Mouse (Mus musculus) MEL (cell line): ENCODE data around the gene Hsd11b2. TPM values are rescaled to one million over a fixed set of nuclear protein-coding genes. Genes with fewer than 3 reads are reported as not detected.
A peak's percentile ranks its signal among the peaks of the same experiment; 100 is the strongest.

Source experiments
- DNase-seq: peaks from one replicate; pipeline ENCODE4 v3.0.0; 2011; ENCODE audit warnings: low read depth, low spot score
- H3K27ac ChIP-seq: 2 replicates; pipeline ENCODE4 v1.5.1; 2012; ENCODE audit warnings: low read depth, mild to moderate bottlenecking, control low read depth, low read length, moderate library complexity; ENCODE audit not compliant: control insufficient read depth
- H3K27me3 ChIP-seq, 2 experiments: fragments of 150-350 bp in 1 of 2; sonication (generic) in 1 of 2; 2 replicates each; pipeline ENCODE4 v1.6.1; 2012; ENCODE audit warnings: low read length in 2 of 2, mild to moderate bottlenecking in 2 of 2, improper control_type of control experiment in 1 of 2, moderate library complexity in 1 of 2; ENCODE audit not compliant: insufficient read depth in 2 of 2, control insufficient read depth in 1 of 2
- H3K36me3 ChIP-seq, 2 experiments: 2 replicates each; pipeline ENCODE4 v1.6.1; 2012 to 2014; ENCODE audit warnings: low read length in 2 of 2, improper control_type of control experiment in 1 of 2, inconsistent platforms in 1 of 2, mild to moderate bottlenecking in 1 of 2; ENCODE audit not compliant: insufficient read depth in 2 of 2, control insufficient read depth in 1 of 2
- H3K4me1 ChIP-seq, 2 experiments: fragments of 150-350 bp in 1 of 2; sonication (generic) in 1 of 2; 2 replicates each; pipeline ENCODE4 v1.6.1; 2012; ENCODE audit warnings: low read length in 2 of 2, improper control_type of control experiment in 1 of 2, mild to moderate bottlenecking in 1 of 2; ENCODE audit not compliant: insufficient read depth in 2 of 2, control insufficient read depth in 1 of 2
- H3K4me3 ChIP-seq, 2 experiments: fragments of 150-350 bp in 1 of 2; sonication (generic) in 1 of 2; 2 replicates each; pipeline ENCODE4 v1.5.1; 2012; ENCODE audit warnings: low read depth in 2 of 2, low read length in 2 of 2, mild to moderate bottlenecking in 2 of 2, moderate library complexity in 2 of 2, control low read depth in 1 of 2, improper control_type of control experiment in 1 of 2; ENCODE audit not compliant: control insufficient read depth in 1 of 2, insufficient read depth in 1 of 2
- H3K79me2 ChIP-seq: 2 replicates; pipeline ENCODE4 v1.6.1; 2012; ENCODE audit warnings: mild to moderate bottlenecking, low read length, moderate library complexity; ENCODE audit not compliant: control insufficient read depth, poor library complexity, insufficient read depth
- H3K9ac ChIP-seq: 2 replicates; pipeline ENCODE4 v1.6.1; 2012; ENCODE audit warnings: low read depth, mild to moderate bottlenecking, control low read depth, low read length, moderate library complexity; ENCODE audit not compliant: control insufficient read depth, poor library complexity, severe bottlenecking
- H3K9me3 ChIP-seq: fragments of 150-350 bp; sonication (generic); replicated peaks from 2 replicates; pipeline ENCODE4 v1.6.1; 2012; ENCODE audit warnings: mild to moderate bottlenecking, low read length, improper control_type of control experiment, moderate library complexity; ENCODE audit not compliant: insufficient read depth
- BHLHE40 ChIP-seq: IDR thresholded peaks from 2 replicates; pipeline ENCODE4 v1.6.1; 2012; ENCODE audit warnings: low read depth, mild to moderate bottlenecking, inconsistent platforms, low read length, improper control_type of control experiment, borderline replicate concordance
- CHD2 ChIP-seq: IDR thresholded peaks from 2 replicates; pipeline ENCODE4 v1.6.1; 2011; ENCODE audit warnings: low read length, improper control_type of control experiment
- CTCF ChIP-seq, 3 experiments: IDR thresholded peaks in 2 of 3; conservative IDR thresholded peaks in 1 of 3; 2 replicates each; pipeline ENCODE4 v1.5.1; 2011 to 2012; ENCODE audit warnings: low read length in 3 of 3, low read depth in 2 of 3, mild to moderate bottlenecking in 2 of 3, improper control_type of control experiment in 1 of 3, inconsistent platforms in 1 of 3, mixed read lengths in 1 of 3, moderate library complexity in 1 of 3; ENCODE audit not compliant: control insufficient read depth in 1 of 3, insufficient read depth in 1 of 3, poor library complexity in 1 of 3, severe bottlenecking in 1 of 3
- E2F4 ChIP-seq: IDR thresholded peaks from 2 replicates; pipeline ENCODE4 v1.6.1; 2011; ENCODE audit warnings: low read depth, low read length, improper control_type of control experiment, borderline replicate concordance
- ETS1 ChIP-seq: IDR thresholded peaks from 2 replicates; pipeline ENCODE4 v1.6.1; 2012; ENCODE audit warnings: low read depth, mild to moderate bottlenecking, inconsistent platforms, low read length, improper control_type of control experiment, moderate library complexity
- GABPA ChIP-seq: IDR thresholded peaks from 2 replicates; pipeline ENCODE4 v1.6.1; 2012; ENCODE audit warnings: low read depth, mild to moderate bottlenecking, inconsistent platforms, low read length, improper control_type of control experiment, moderate library complexity
- GATA1 ChIP-seq: IDR thresholded peaks from 2 replicates; pipeline ENCODE4 v1.6.1; 2011; ENCODE audit warnings: low read depth, low read length, improper control_type of control experiment
- KAT2A ChIP-seq: conservative IDR thresholded peaks from 2 replicates; pipeline ENCODE4 v1.6.1; 2012; ENCODE audit warnings: low read depth, low read length, improper control_type of control experiment, inconsistent platforms
- MAFK ChIP-seq: IDR thresholded peaks from 2 replicates; pipeline ENCODE4 v1.6.1; 2011; ENCODE audit warnings: low read depth, mild to moderate bottlenecking, low read length, improper control_type of control experiment, borderline replicate concordance
- MAZ ChIP-seq: IDR thresholded peaks from 2 replicates; pipeline ENCODE4 v1.6.1; 2012; ENCODE audit warnings: low read depth, mild to moderate bottlenecking, inconsistent platforms, low read length, improper control_type of control experiment
- MEF2A ChIP-seq: IDR thresholded peaks from 2 replicates; pipeline ENCODE4 v1.6.1; 2014; ENCODE audit warnings: low read depth, mild to moderate bottlenecking, inconsistent platforms, low read length, improper control_type of control experiment; ENCODE audit not compliant: poor library complexity, insufficient replicate concordance, severe bottlenecking; ENCODE audit errors: extremely low read depth
- MYB ChIP-seq: IDR thresholded peaks from 2 replicates; pipeline ENCODE4 v1.6.1; 2011; ENCODE audit warnings: mild to moderate bottlenecking, low read depth, low read length, improper control_type of control experiment
- POLR2A ChIP-seq, 2 experiments: IDR thresholded peaks; 2 replicates each; pipeline ENCODE4 v1.6.1; 2011 to 2012; ENCODE audit warnings: low read length in 2 of 2, mild to moderate bottlenecking in 2 of 2, control low read depth in 1 of 2, improper control_type of control experiment in 1 of 2, low read depth in 1 of 2, moderate library complexity in 1 of 2; ENCODE audit not compliant: control insufficient read depth in 1 of 2, insufficient read depth in 1 of 2, poor library complexity in 1 of 2
- POLR2AphosphoS5 ChIP-seq: IDR thresholded peaks from 2 replicates; pipeline ENCODE4 v1.6.1; 2012; ENCODE audit warnings: low read depth, borderline replicate concordance, mild to moderate bottlenecking, inconsistent platforms, low read length, moderate library complexity, mixed read lengths
- RAD21 ChIP-seq: IDR thresholded peaks from 2 replicates; pipeline ENCODE4 v1.6.1; 2011; ENCODE audit warnings: mild to moderate bottlenecking, low read depth, low read length, improper control_type of control experiment
- RCOR1 ChIP-seq: IDR thresholded peaks from 2 replicates; pipeline ENCODE4 v1.6.1; 2012; ENCODE audit warnings: low read depth, mild to moderate bottlenecking, inconsistent platforms, low read length, improper control_type of control experiment
- SIN3A ChIP-seq: IDR thresholded peaks from 2 replicates; pipeline ENCODE4 v1.6.1; 2012; ENCODE audit warnings: low read length, improper control_type of control experiment, inconsistent platforms
- SMC3 ChIP-seq: IDR thresholded peaks from 2 replicates; pipeline ENCODE4 v1.6.1; 2011; ENCODE audit warnings: low read depth, low read length, improper control_type of control experiment
- TCF12 ChIP-seq: IDR thresholded peaks from 2 replicates; pipeline ENCODE4 v1.6.1; 2014; ENCODE audit warnings: low read depth, mild to moderate bottlenecking, inconsistent platforms, low read length, improper control_type of control experiment, moderate library complexity
- UBTF ChIP-seq: IDR thresholded peaks from 2 replicates; pipeline ENCODE4 v1.6.1; 2012; ENCODE audit warnings: low read depth, mild to moderate bottlenecking, inconsistent platforms, low read length, improper control_type of control experiment, moderate library complexity, borderline replicate concordance; ENCODE audit not compliant: insufficient read depth
- ZC3H11A ChIP-seq: IDR thresholded peaks from 2 replicates; pipeline ENCODE4 v1.6.1; 2012; ENCODE audit warnings: low read depth, mild to moderate bottlenecking, inconsistent platforms, low read length, improper control_type of control experiment
- polyA plus RNA-seq, 2 experiments: library from polyadenylated mRNA; stranded (reverse) in 1 of 2; unstranded in 1 of 2; fragments of >175 nt in 1 of 2; fragments of >200 nt in 1 of 2; gene quantifications; 2 replicates each; pipeline versions ENCODE4 v1.2.1 to v1.2.4; 2012; ENCODE audit warnings: low replicate concordance in 2 of 2, low read depth in 1 of 2; ENCODE audit not compliant: insufficient read length in 2 of 2, insufficient read depth in 1 of 2, missing spikeins in 1 of 2
- total RNA-seq: library from RNA; depleted of rRNA; stranded (reverse); fragments of 300-350 nt; gene quantifications from 2 replicates; pipeline ENCODE4 v1.2.3, GENCODE M21; 2012

Hsd11b2 gene
- total and polyA plus RNA-seq, 3 experiments: 0.27 to 2.1 TPM; not detected in 1

GRCm38 (mm10) chr8:105516018-105516645 lies 2.4 kb upstream of the Hsd11b2 start:
- Histone ChIP-seq H3K79me2 (no peaks in the 10 kb centered on the region), H3K9ac (no peak overlapping the region), H3K4me1 (peaks cover 3 to 13% of the 10 kb centered on the region in 2 experiments; a peak in 3 of 4 replicates), H3K4me3 (peak overlapping the region; percentile 6 to 49; a peak in 1 of 4 replicates), H3K27me3 (no peaks in the 10 kb centered on the region), H3K27ac (no peak overlapping the region), H3K36me3 (peaks cover 0 to 5% of the 10 kb centered on the region in 2 experiments; a peak in 2 of 4 replicates), H3K9me3 (no peaks in the 10 kb centered on the region)
- TF ChIP-seq SMC3 (peak; percentile 93), CHD2 (no peak), UBTF (no peak), RAD21 (peak; percentile 80), ZC3H11A (peak; percentile 73), CTCF (IDR thresholded peaks at IDR 0.05 in 2 of 3, conservative IDR thresholded peaks at IDR 0.05 in 1 of 3; ENCODE audit: control insufficient read depth in 1 of 3, insufficient read depth in 1 of 3, low read depth in 2 of 3, low read length in 3 of 3, poor library complexity in 1 of 3, severe bottlenecking in 1 of 3) (peak; percentile 86 to 93 (median 92)), POLR2AphosphoS5 (no peak), TCF12 (no peak), SIN3A (peak; percentile 22; the same call in 1 of the 2 replicates), KAT2A (no peak), POLR2A (IDR thresholded peaks at IDR 0.05; ENCODE audit: control insufficient read depth in 1 of 2, insufficient read depth in 1 of 2, low read depth in 1 of 2, low read length in 2 of 2, poor library complexity in 1 of 2) (no peak), MAZ (0 out of 2 replicates have a peak, but pooled peaks have one; percentile 62), MYB (no peak)
- peak; percentile 87 for DNase-seq

DNA sequence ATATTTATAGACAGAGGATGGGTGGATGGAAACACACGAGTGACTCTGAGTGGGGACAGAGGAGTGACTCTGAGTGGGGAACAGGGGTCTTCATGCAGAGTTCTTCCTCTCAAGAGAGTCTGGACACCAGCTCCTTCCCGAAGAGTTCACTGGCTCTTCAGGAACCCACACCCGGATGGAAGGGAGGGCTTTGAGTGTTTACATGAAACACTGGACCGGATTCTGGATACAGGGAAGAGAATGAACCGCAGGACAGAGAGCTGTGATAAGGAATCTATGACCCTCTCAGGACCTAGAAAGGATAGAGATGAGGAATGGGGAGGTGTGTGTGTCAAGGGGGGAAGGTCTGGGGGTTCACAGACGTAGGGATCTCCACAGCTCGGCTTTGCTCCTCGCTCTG lies 1.2 kb upstream of the Hsd11b2 start:
- Histone ChIP-seq H3K36me3 (peaks cover 0 to 7% of the 10 kb centered on the region in 2 experiments; a peak in 2 of 4 replicates), H3K9ac (no peak overlapping the region), H3K4me3 (no peak overlapping the region), H3K27me3 (no peaks in the 10 kb centered on the region), H3K27ac (no peak overlapping the region), H3K4me1 (peaks cover 5 to 17% of the 10 kb centered on the region in 2 experiments), H3K79me2 (no peaks in the 10 kb centered on the region), H3K9me3 (no peaks in the 10 kb centered on the region)
- TF ChIP-seq GABPA (no peak), MAFK (no peak), RCOR1 (no peak), CTCF (IDR thresholded peaks at IDR 0.05 in 2 of 3, conservative IDR thresholded peaks at IDR 0.05 in 1 of 3; ENCODE audit: control insufficient read depth in 1 of 3, insufficient read depth in 1 of 3, low read depth in 2 of 3, low read length in 3 of 3, poor library complexity in 1 of 3, severe bottlenecking in 1 of 3) (no peak), ETS1 (no peak), MEF2A (no peak), GATA1 (no peak), CHD2 (no peak), BHLHE40 (no peak), E2F4 (no peak)
- DNase-seq: no peak
